Mouse (Mus musculus) olfactory bulb, adult 2 months (tissue): Measurements from ENCODE around the gene Idh3g.

Experiments used
- CTCF ChIP-seq: fragments of 200-500 bp; IDR thresholded peaks from 2 replicates; pipeline ENCODE4 v1.5.1; 2012; ENCODE audit warnings: low read depth, mild to moderate bottlenecking, low read length, moderate library complexity; ENCODE audit not compliant: insufficient read depth
- POLR2A ChIP-seq: fragments of 200-500 bp; IDR thresholded peaks from 2 replicates; pipeline ENCODE4 v1.6.1; 2012; ENCODE audit warnings: mild to moderate bottlenecking, low read depth, low read length, moderate library complexity; ENCODE audit not compliant: insufficient read depth

DNA sequence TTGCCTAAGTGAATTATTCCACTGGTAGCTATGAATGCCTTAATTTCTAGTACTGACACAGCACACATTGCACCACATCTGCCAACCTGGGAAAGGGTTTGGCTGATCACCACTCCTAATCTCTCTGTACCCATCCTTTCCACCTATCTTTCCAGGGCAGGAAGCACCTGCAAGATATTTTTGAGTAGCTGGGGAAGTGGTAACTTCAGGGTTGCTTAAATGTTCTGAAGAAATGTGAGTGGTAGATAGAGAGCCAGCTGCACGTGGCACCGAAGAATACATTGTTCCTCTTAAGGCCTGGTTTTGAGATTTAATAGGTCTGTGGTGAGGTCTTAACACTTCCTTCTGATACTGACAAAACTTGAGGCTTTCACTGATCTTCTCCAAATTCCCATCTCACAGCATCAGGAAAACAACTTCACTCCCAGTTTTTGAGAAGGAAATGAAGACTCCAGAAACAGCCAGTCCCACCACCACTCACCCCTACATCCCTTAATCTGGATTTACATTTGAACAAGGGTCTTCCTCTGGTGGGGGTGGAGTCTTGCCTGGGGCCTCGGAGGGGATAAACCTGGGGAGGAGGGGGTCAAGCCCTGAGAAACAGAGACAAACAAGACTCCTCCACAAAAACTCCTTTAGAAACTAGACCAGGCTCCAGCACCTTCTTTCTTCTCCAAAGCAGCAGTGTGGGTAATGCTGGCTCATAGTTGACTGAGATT is 30.1 kb upstream of the Idh3g start:
- TF ChIP-seq CTCF, result no peak
- no peak for TF ChIP-seq POLR2A
